Comparison of ENCODE assay signal across 9 mouse cellular contexts in the genomic region with DNA sequence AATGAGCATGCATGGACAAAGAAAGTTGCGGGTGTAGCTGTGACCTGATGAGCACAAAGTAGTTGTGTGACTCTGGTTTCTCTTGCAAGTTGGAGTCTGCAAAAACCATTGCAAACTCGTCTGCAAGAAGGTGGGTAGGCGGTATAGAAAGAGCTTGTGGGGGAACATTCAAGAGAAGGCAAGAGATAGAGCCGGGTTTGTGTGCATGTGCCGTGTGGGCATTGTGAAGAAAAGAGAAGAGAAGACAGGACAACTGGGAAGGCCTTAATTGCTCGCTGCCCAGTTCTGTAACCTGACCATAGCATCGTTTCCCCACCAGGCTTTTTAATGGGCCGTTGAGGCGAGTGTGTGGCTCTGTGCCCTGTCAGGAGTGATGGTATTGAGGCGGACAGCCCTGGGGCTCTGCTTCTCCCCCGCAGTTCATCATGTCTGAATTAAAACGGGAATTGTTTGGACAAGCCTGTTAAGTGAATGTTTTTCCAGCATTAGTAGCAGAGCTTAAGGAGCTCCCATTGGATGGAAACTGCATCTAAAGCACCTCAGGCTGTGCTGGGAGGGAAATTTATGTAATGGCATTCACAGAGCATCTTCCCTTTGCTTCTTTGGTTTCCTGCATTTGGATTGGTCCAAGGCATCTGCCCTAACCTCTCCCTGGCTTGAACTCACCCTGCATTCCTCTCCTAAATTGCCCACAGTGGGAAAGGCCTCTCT.
DNase-seq lines count a peak whose midpoint lies in the region; ATAC-seq lines count a peak whose summit lies in the region.
"Had no signal": no experiment of that assay in that cellular context is flagged by ENCODE, and none has a peak within 500 bp of the region (broad histone marks: within the 10 kb centered on the region; RNA-seq: fewer than 3 reads in every experiment).

No protein-coding gene starts in this region.

- H3K36me3 ChIP-seq in forebrain, embryonic 16.5 days (ENCODE audit: control insufficient read depth, insufficient read depth) = no peaks in the 10 kb centered on the region
- no peaks in the 10 kb centered on the region for H3K36me3 ChIP-seq in forebrain, embryonic 12.5 days (replicated peaks)
- H3K36me3 ChIP-seq: liver, embryonic 13.5 days had no signal

- DNase-seq in right cerebral cortex, adult 18-20 months = peak; percentile 85
- DNase-seq in right cerebral cortex, postnatal 4 days = no peak
- DNase-seq in left cerebral cortex, postnatal 4 days = peak; percentile 14
- peak; percentile 83 for DNase-seq in telencephalon, adult 2 months (ENCODE audit: low read depth, low spot score)
- no peak for DNase-seq in cerebellum, adult 11-12 months
- DNase-seq in testis, postnatal 10 days (ENCODE audit: low spot score) = no peak
- DNase-seq: liver, embryonic 13.5 days had no signal

- no peak overlapping the region for H3K4me2 ChIP-seq in forebrain, embryonic 16.5 days (ENCODE audit: low read length)
- no peak overlapping the region for H3K4me2 ChIP-seq in forebrain, embryonic 12.5 days
- H3K4me2 ChIP-seq: liver, embryonic 13.5 days had no signal

- intact Hi-C loops in left cerebral cortex, postnatal 4 days (cut with DNase I) = no loop called here

- no peaks in the 10 kb centered on the region for H3K27me3 ChIP-seq in forebrain, embryonic 16.5 days (replicated peaks; ENCODE audit: control insufficient read depth, insufficient read depth, low read length)
- H3K27me3 ChIP-seq in forebrain, embryonic 12.5 days = no peaks in the 10 kb centered on the region
- H3K27me3 ChIP-seq: liver, embryonic 13.5 days had no signal

- no peak overlapping the region for H3K9ac ChIP-seq in forebrain, embryonic 16.5 days (replicated peaks; ENCODE audit: low read depth, low read length)
- H3K9ac ChIP-seq in forebrain, embryonic 12.5 days = no peak overlapping the region
- H3K9ac ChIP-seq: liver, embryonic 13.5 days had no signal

- no peak overlapping the region for H3K4me3 ChIP-seq in forebrain, embryonic 16.5 days (replicated peaks; ENCODE audit: low read length)
- no peak overlapping the region for H3K4me3 ChIP-seq in forebrain, embryonic 12.5 days (replicated peaks)
- H3K4me3 ChIP-seq: liver, embryonic 13.5 days had no signal

- 0 out of 2 replicates have a peak, but pooled peaks have one; percentile 43 for ATAC-seq in forebrain, embryonic 16.5 days
- ATAC-seq in forebrain, embryonic 12.5 days (ENCODE audit: low FRiP score) = no peak

- no peaks in the 10 kb centered on the region for H3K9me3 ChIP-seq in forebrain, embryonic 16.5 days (ENCODE audit: control insufficient read depth, low read length)
- H3K9me3 ChIP-seq in forebrain, embryonic 12.5 days = no peaks in the 10 kb centered on the region
- H3K9me3 ChIP-seq: liver, embryonic 13.5 days had no signal

- peaks cover 9% of the 10 kb centered on the region for H3K4me1 ChIP-seq in forebrain, embryonic 16.5 days (replicated peaks; ENCODE audit: control insufficient read depth, insufficient read depth, low read length)
- no peaks in the 10 kb centered on the region for H3K4me1 ChIP-seq in forebrain, embryonic 12.5 days
- H3K4me1 ChIP-seq: liver, embryonic 13.5 days had no signal

- H3K27ac ChIP-seq in forebrain, embryonic 16.5 days (ENCODE audit: low read length) = no peak overlapping the region
- H3K27ac ChIP-seq in forebrain, embryonic 12.5 days = no peak overlapping the region
- H3K27ac ChIP-seq: liver, embryonic 13.5 days had no signal

- 36% methylated on average over 12 of the region's 12 CpGs for WGBS in forebrain, embryonic 16.5 days
- WGBS in forebrain, embryonic 12.5 days = 49% methylated on average over 12 of the region's 12 CpGs

Comparison
In these comparisons a context has a peak if more than half of its experiments do, and no peak if none do; other contexts are left out.
1. DNase-seq: peak in right cerebral cortex, adult 18-20 months (single experiment), left cerebral cortex, postnatal 4 days (single experiment) and telencephalon, adult 2 months (single experiment); none in right cerebral cortex, postnatal 4 days (single experiment), cerebellum, adult 11-12 months (single experiment) and testis, postnatal 10 days (single experiment).